Mouse (Mus musculus) midbrain, embryonic 15.5 days (tissue): Measurements from ENCODE around the gene Npb. TPM values are rescaled to one million over a fixed set of nuclear protein-coding genes. Genes with fewer than 3 reads are reported as not detected.

Source experiments
- ATAC-seq: fragments of 200-750 bp; cut with Nextera tagmentation; replicated peaks from 2 replicates; pipeline ENCODE4 v1.8.0; 2017; ENCODE audit warnings: moderate TSS enrichment
- H3K27ac ChIP-seq: fragments of 300-500 bp; sonication (generic); 2 replicates; pipeline ENCODE4 v1.5.1; 2015; ENCODE audit warnings: mild to moderate bottlenecking, inconsistent platforms
- H3K27me3 ChIP-seq: fragments of 300-500 bp; sonication (generic); replicated peaks from 2 replicates; pipeline ENCODE4 v1.6.1; 2015; ENCODE audit warnings: inconsistent platforms
- H3K36me3 ChIP-seq: fragments of 300-500 bp; sonication (generic); replicated peaks from 2 replicates; pipeline ENCODE4 v1.6.1; 2015; ENCODE audit warnings: inconsistent platforms
- H3K4me1 ChIP-seq: fragments of 300-500 bp; sonication (generic); 2 replicates; pipeline ENCODE4 v1.6.1; 2015; ENCODE audit warnings: inconsistent platforms
- H3K4me2 ChIP-seq: fragments of 300-500 bp; sonication (generic); 2 replicates; pipeline ENCODE4 v1.6.1; 2015; ENCODE audit warnings: inconsistent platforms, mild to moderate bottlenecking, moderate library complexity
- H3K4me3 ChIP-seq: fragments of 300-500 bp; sonication (generic); 2 replicates; pipeline ENCODE4 v1.5.1; 2015; ENCODE audit warnings: mild to moderate bottlenecking, inconsistent platforms
- H3K9ac ChIP-seq: fragments of 300-500 bp; sonication (generic); 2 replicates; pipeline ENCODE4 v1.6.1; 2015; ENCODE audit warnings: mild to moderate bottlenecking, inconsistent platforms
- H3K9me3 ChIP-seq: fragments of 300-500 bp; sonication (generic); 2 replicates; pipeline ENCODE4 v1.6.1; 2016; ENCODE audit warnings: inconsistent platforms
- WGBS: fragments of 180-500 bp; shearing (Covaris S2); methylation state at CpG from one replicate; pipeline ENCODE4 v1.1.7; 2015; ENCODE audit warnings: mixed read lengths; 5-methylcytosine and 5-hydroxymethylcytosine counted together
- polyA plus RNA-seq: library from polyadenylated mRNA; unstranded; fragments of >200 nt; fragmentation: Nextera tagmentation; extraction: Ambion mirVana; gene quantifications from 2 replicates; pipeline ENCODE4 v1.2.1, GENCODE M21; 2015

Npb gene
- polyA plus RNA-seq, 1 experiment from 2014 or later = 0.59 TPM

DNA sequence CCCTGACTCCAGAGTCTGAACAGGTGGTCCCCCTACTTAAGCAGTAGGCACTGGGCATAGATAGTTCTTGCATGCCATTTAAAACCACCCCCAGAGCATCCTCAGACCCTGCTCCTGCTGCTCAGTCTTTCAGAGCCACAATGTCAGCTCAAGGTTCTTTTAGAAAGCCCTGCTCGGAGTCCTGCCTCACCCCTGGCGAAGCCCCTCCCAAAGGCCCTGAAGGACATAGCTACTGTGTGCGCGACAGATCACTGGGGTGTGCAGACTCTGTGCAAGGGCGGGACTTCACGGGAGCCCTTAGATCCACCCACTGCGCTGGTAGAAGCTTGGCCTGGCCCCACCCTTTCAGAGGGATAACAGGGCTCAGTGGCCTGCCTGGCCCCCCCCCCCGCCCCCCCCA lies 973 bp downstream of the Npb start:
- Histone ChIP-seq H3K36me3 (peaks cover 28% of the 10 kb centered on the region; the same call in 1 of the 2 replicates), H3K4me3 (no peak overlapping the region), H3K4me1 (peaks cover 10% of the 10 kb centered on the region), H3K9me3 (no peaks in the 10 kb centered on the region), H3K27me3 (peaks cover 14% of the 10 kb centered on the region), H3K4me2 (no peak overlapping the region), H3K27ac (no peak overlapping the region), H3K9ac (no peak overlapping the region)
- no peak for ATAC-seq
- 49% methylated on average over 8 of the region's 8 CpGs for WGBS

DNA sequence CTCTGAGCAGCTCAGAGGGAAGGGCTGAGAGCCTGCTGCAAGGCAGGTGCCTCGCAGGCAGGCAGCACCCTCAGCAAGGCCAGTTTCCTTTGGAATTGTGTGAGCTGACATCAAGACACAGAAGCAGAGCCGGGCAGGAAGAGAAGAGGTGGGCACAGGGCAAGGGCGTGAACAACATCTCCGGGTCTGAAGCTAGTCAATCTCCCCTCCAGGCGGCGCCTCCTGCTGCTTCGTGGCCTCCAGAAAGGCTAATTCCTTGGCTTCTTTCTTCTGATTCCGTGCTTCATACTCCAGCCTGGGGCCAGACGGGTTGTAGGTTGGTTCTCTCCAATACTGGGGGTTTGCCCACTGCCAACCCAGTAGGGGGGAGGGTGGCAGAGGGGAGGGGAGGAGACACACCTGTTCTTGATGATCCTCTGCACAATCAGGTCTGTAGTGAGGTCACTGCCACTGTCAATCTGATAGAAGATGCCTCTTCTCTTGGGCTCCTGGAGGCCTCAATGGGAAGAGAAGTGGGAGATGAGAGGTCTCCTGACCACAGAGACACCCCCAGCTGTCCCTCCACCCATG lies 2.3 kb downstream of the Npb start:
- no peak for ATAC-seq
- H3K36me3 ChIP-seq = peaks cover 16% of the 10 kb centered on the region; the same call in 1 of the 2 replicates
- H3K4me1 ChIP-seq = peaks cover 12% of the 10 kb centered on the region
- no peak overlapping the region for H3K4me3 ChIP-seq
- 83% methylated on average over 9 of the region's 9 CpGs for WGBS
- H3K4me2 ChIP-seq = no peak overlapping the region
- H3K27ac ChIP-seq = no peak overlapping the region
- H3K9ac ChIP-seq = no peak overlapping the region
- H3K9me3 ChIP-seq = no peaks in the 10 kb centered on the region
- H3K27me3 ChIP-seq = peaks cover 14% of the 10 kb centered on the region

DNA sequence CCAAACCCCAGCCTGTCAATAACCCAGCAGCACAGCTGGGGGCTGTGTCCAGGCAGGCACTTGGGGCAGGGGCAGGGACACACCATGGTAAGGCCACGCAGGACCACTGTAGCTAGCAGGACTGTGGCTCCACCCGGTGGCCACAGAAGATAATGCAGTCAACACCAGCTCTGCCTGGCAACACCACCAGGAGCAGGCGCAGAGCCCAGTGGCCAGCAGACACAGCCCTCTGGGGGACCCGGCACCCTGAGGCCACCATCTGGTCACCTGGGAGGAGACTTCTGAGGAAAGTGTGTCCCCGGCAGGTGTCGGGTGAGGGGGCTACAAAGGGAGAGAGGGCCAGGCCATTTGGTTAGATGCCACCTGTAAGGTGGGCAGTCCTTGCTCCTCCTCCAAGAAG lies 4.5 kb downstream of the Npb start:
- H3K27me3 ChIP-seq = peaks cover 9% of the 10 kb centered on the region; the same call in 1 of the 2 replicates
- WGBS = 40% methylated on average over 6 of the region's 6 CpGs
- no peak for ATAC-seq

DNA sequence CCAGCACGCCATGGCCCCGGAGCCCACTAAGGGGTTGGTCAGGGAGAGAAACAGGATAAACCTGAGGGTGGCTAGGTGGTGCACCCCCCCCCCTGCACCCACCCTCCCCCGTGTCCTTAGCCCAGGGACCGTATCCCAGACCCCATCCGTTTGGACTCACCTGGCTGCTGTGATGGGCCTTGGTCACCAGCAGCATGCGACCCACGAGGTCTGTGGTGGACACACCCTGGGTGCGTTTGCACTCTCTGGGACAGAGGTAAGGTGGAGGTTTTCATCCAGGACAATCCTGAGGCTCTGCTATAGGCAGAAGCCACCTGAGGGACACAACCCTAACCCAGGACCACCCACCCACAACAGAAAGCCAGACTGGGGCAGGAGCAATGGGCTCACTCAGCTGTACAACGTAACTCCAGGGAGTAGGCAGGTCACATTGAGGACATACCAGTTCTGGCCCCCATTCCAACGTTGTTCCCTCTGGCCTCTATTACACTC lies 5.2 kb downstream of the Npb start:
- WGBS = 89% methylated on average over 10 of the region's 10 CpGs
- Histone ChIP-seq H3K4me3 (no peak overlapping the region), H3K36me3 (0 out of 2 replicates have a peak, but pooled peaks cover 9% of the 10 kb centered on the region), H3K4me2 (no peak overlapping the region), H3K9me3 (no peaks in the 10 kb centered on the region), H3K4me1 (peaks cover 30% of the 10 kb centered on the region), H3K9ac (no peak overlapping the region), H3K27ac (no peak overlapping the region), H3K27me3 (peaks cover 9% of the 10 kb centered on the region; the same call in 1 of the 2 replicates)
- ATAC-seq = no peak

More for the DNA sequence above, 4.5 kb downstream of the Npb start:
- Histone ChIP-seq H3K9me3 (no peaks in the 10 kb centered on the region), H3K27ac (no peak overlapping the region), H3K4me3 (no peak overlapping the region), H3K4me2 (no peak overlapping the region), H3K36me3 (0 out of 2 replicates have a peak, but pooled peaks cover 7% of the 10 kb centered on the region), H3K9ac (no peak overlapping the region), H3K4me1 (peaks cover 30% of the 10 kb centered on the region)

DNA sequence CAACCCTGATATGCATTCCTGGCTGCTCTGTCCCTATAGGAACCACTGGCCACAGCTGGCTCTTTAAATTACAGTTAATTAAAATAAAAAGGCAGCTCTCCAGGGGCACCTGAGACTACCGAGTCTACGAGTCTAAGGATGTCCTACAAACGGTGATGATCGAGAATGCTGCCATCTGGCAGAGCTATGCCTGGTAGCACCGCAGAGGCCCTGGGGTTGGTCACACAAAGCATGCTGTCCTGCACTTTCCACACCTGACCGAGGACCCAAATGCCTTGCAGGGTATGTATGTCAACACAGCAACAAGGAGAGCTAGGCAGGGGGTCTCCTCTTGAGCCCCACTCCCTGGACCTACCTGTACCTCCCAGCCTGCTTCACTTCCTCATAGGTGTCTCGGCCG lies 5.7 kb downstream of the Npb start:
- H3K4me1 ChIP-seq = peaks cover 26% of the 10 kb centered on the region
- no peak overlapping the region for H3K4me2 ChIP-seq
- H3K27me3 ChIP-seq = peaks cover 5% of the 10 kb centered on the region; the same call in 1 of the 2 replicates
- ATAC-seq = no peak
- H3K9me3 ChIP-seq = no peaks in the 10 kb centered on the region
- WGBS = 82% methylated on average over 8 of the region's 8 CpGs
- no peak overlapping the region for H3K27ac ChIP-seq
- H3K9ac ChIP-seq = no peak overlapping the region
- H3K4me3 ChIP-seq = no peak overlapping the region
- H3K36me3 ChIP-seq = 0 out of 2 replicates have a peak, but pooled peaks cover 13% of the 10 kb centered on the region

DNA sequence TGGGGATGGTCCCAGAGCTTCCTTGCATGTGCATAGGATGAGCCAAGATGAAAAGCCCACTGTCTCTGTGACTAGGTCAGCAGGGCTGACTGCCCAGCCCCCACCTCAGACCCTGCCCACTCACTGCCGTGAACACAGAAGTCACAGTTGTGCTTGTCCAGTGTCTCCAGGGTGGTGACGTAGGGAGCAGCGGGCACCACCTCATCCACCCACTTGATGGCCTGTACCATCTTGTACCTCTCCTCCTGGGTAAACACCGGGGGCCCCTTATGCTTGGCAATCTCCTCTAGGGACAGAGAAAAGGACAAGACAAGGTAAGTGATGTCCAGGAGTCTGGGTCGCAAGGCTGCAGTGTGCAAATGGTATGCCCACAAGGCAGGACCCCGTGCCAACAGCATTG lies 6.9 kb downstream of the Npb start:
- WGBS = 93% methylated on average over 6 of the region's 6 CpGs

DNA sequence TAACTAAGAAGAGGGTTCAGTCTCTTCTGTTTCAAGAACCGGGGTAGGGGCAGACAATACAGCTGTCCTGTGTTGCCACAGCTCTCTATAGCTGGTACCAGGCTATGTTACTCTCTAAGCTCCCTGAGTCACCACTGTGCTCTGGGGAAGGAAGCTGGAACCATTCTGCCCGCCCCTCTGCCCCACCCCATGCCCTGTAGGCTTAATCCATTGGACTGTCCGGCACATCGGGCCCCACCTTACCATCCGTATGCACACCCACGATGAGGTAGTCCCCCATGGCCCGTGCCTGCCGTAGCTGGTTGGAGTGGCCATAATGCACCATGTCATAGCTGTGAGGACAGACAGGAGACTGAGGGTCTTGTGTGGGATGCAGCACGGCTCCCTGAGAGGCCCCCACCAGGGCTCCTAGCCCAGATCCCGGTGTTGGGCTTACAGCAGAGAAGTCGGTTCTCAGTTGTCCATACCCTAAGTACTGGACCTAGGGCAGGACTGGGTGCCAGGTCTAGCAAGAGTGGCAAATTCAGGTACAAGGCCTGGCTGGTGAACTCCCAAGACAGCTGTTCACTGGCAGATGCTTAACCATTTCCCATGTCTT lies 7.4 kb downstream of the Npb start:
- H3K4me3 ChIP-seq = no peak overlapping the region

More for the DNA sequence above, 6.9 kb downstream of the Npb start:
- Histone ChIP-seq H3K4me3 (no peak overlapping the region), H3K9me3 (no peaks in the 10 kb centered on the region), H3K4me1 (peaks cover 24% of the 10 kb centered on the region), H3K27me3 (no peaks in the 10 kb centered on the region), H3K36me3 (peaks cover 19% of the 10 kb centered on the region; the same call in 1 of the 2 replicates), H3K4me2 (no peak overlapping the region), H3K9ac (no peak overlapping the region), H3K27ac (no peak overlapping the region)
- ATAC-seq = no peak

DNA sequence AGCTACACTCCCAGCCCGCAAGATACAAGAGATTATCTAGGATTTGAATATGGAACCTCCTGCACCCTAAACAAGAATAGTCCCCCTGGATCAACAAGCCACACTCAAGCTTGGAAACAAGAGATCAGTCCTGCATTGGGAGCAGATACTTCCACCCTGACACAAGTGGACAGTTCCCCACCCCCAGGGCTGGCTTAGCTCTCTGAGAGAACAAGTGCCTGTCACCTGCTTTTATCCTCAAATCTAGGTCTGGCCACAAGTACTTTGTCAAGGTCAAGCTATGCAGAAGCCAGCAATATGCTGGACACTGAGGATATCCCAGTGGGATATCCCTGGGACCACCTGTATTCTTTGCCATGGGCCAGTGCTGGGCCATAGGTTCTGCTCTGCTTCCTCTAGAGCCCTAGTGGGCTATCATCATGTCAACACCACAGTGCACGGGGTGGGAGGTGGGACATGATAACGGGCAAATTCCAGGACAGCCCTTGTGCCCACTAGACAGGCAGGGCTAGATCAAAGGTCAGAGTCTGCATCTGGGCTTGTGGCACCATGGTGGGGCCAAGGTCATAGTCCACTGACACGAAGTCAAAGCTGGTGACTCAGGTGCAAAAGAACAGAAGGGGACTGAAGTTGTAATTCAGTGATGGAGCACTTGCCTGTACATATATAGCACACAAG lies 8.5 kb downstream of the Npb start:
- H3K9me3 ChIP-seq = no peaks in the 10 kb centered on the region
- no peak for ATAC-seq
- 55% methylated on average over 4 of the region's 4 CpGs for WGBS
- H3K36me3 ChIP-seq = peaks cover 24% of the 10 kb centered on the region
- peak overlapping the region; percentile 84 for H3K9ac ChIP-seq
- peak overlapping the region; percentile 73 for H3K4me3 ChIP-seq
- no peaks in the 10 kb centered on the region for H3K27me3 ChIP-seq
- H3K27ac ChIP-seq = peak overlapping the region; percentile 91
- peaks cover 24% of the 10 kb centered on the region for H3K4me1 ChIP-seq
- peak overlapping the region; percentile 74 for H3K4me2 ChIP-seq

More for the DNA sequence above, 7.4 kb downstream of the Npb start:
- no peak for ATAC-seq
- peaks cover 24% of the 10 kb centered on the region for H3K4me1 ChIP-seq
- WGBS = 89% methylated on average over 11 of the region's 11 CpGs
- no peak overlapping the region for H3K4me2 ChIP-seq
- H3K9ac ChIP-seq = no peak overlapping the region
- peaks cover 23% of the 10 kb centered on the region for H3K36me3 ChIP-seq
- no peak overlapping the region for H3K27ac ChIP-seq
- H3K9me3 ChIP-seq = no peaks in the 10 kb centered on the region
- no peaks in the 10 kb centered on the region for H3K27me3 ChIP-seq

DNA sequence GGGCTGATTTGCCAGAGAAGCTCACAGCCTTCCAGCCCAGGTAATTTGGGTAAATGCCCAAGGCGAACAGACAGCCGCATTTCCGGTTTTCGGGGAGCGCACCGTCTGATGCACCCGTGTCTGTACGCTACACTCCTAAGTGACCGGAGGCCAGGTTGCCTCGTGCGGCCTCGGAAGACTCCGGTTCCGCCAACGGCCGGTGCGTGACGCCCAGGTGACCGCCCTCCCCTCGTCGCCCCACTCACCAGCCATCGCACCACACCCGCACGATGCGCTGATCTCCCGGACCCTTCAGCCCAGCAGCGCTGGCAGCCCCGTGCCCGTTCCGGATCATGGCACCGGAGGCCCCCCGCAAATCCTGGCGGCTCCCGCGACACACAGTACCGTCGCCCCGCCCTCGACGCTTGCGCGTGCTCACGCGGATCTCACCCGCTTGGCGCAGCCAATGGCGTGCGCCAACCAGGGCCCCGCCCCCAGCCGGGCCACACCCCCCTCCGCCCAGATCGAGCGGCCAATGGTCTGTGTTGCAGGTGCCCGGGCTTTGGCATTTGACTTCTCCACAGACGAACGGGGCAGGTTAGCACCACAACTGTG lies 9.3 kb downstream of the Npb start, which contains the start of gene Pcyt2:
Pcyt2 (minus strand) TSS at position 418 of the 594 bp plus-strand sequence.
- Histone ChIP-seq H3K4me3 (peak within 1 kb of the TSS; percentile 73), H3K27me3 (no peaks in the 10 kb centered on the region), H3K9me3 (no peaks in the 10 kb centered on the region), H3K4me2 (peak within 1 kb of the TSS; percentile 74), H3K36me3 (peaks cover 32% of the 10 kb centered on the region), H3K27ac (peak within 1 kb of the TSS; percentile 91), H3K9ac (peak within 1 kb of the TSS; percentile 84), H3K4me1 (peaks cover 24% of the 10 kb centered on the region)
- peak; percentile 95 for ATAC-seq
- under 1% methylated on average over 56 of the region's 56 CpGs for WGBS

DNA sequence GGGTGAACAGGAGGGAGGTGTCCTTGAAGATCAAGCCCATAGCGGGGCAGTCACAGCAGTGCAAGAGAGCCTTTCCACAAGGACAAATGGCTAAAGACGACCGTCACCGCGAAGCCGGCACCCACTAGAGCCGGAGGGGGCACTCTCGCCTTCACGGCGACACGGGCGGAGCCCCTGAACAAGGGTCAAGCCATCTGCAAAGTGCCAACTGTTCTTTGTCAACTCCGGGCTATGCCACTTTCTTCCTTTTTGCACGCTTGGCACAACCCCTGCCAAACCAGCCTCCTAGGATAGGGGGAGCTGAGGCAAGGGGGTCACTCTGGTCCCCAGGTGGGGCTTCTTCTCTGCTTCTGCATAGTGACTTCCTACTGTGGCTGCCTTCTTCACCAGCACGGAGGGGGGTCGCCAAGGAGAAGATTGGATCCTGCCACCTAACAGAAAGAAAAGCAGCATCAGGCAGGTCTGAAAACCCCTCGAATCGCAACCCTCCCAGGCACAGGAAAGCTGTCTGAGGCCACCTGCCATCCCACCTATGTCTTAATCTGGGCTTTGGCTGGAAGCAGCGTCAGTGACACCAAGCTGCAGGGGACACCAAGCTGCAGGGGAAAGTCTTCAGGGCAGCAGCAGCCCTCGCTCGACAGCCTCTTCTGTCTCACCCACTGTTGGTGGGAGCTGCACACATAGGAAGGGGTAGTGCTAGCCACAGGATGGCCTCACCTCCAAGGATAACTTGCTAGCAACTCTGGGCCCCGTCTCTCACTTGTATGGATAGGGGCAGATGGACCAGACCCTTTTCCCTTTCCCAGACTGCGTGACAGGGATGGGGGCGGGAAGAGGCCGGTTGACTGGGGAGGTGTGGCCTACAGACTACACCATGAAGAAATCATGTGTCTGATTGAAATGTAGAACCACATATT lies 10.6 kb downstream of the Npb start:
- Histone ChIP-seq H3K9me3 (no peaks in the 10 kb centered on the region), H3K27me3 (no peaks in the 10 kb centered on the region), H3K4me1 (peaks cover 31% of the 10 kb centered on the region), H3K27ac (0 out of 2 replicates have a peak overlapping the region, but pooled peaks have one; percentile 91), H3K4me2 (no peak overlapping the region), H3K4me3 (no peak overlapping the region), H3K36me3 (peaks cover 33% of the 10 kb centered on the region), H3K9ac (no peak overlapping the region)
- ATAC-seq = no peak
- WGBS = 95% methylated on average over 25 of the region's 25 CpGs

DNA sequence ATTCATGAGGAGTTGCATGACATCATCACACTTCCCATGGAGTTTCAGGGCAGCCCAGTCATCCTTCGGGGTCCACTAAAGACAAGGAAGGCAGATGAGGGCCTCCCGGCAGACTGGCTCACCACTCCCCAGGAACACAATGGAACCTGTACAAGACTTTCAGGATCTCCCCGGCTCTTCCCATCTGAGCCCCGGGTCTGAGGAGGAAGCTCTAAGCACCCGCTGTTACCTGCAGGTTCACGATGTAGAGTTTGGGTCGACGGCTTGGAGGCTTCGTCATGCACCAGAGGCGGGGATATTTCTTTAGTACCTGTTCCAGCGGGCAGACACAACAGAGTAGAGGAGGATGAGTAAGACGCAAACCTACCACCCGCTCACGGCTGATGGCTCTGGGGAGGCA lies 11.9 kb downstream of the Npb start:
- H3K9me3 ChIP-seq = no peaks in the 10 kb centered on the region
- H3K4me2 ChIP-seq = no peak overlapping the region
- no peak overlapping the region for H3K9ac ChIP-seq
- no peaks in the 10 kb centered on the region for H3K27me3 ChIP-seq
- H3K36me3 ChIP-seq = peaks cover 33% of the 10 kb centered on the region
- 93% methylated on average over 14 of the region's 14 CpGs for WGBS
- no peak for ATAC-seq
- H3K4me3 ChIP-seq = no peak overlapping the region
- H3K4me1 ChIP-seq = peaks cover 38% of the 10 kb centered on the region
- H3K27ac ChIP-seq = no peak overlapping the region
